ENCODE assay signal across 7 mouse cellular contexts in the genomic region with DNA sequence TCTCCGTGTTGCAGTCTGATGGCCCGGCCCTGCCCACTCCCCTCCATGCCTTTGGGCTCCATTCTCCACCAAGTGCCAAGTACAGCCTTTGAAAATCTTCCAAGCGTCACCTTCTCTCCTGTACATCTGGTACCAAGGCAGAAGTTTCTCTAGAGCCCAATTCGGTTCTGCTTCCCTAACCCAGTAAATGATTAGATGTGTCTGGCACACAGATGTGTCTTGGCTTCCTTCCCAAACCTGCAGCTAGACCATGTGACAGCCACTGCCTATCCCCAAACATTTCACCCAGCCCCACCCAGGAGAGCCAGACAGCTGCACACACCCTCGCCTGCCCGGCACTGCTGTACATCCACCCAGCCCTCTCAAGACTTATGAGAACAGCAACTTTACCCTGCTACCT. TPM values are rescaled to one million over a fixed set of nuclear protein-coding genes. Genes with fewer than 3 reads are reported as not detected.
DNase-seq lines count a peak whose midpoint lies in the region; ATAC-seq and TF ChIP-seq lines count a peak whose summit lies in the region.

No protein-coding gene starts in this region.

- H3K9ac ChIP-seq in midbrain, postnatal 0 days (replicated peaks; ENCODE audit: low read length, poor library complexity, severe bottlenecking): no peak overlapping the region
- no peak overlapping the region for H3K9ac ChIP-seq in midbrain, embryonic 13.5 days (replicated peaks)
- no peak overlapping the region for H3K9ac ChIP-seq in intestine, postnatal 0 days (ENCODE audit: low read depth, low read length)

- no peaks in the 10 kb centered on the region for H3K4me1 ChIP-seq in midbrain, postnatal 0 days (ENCODE audit: insufficient read depth, low read length)
- no peaks in the 10 kb centered on the region for H3K4me1 ChIP-seq in midbrain, embryonic 13.5 days (replicated peaks)
- H3K4me1 ChIP-seq in cortical plate, adult 2 months (ENCODE audit: control insufficient read depth, insufficient read depth, low read length): 0 out of 2 replicates have a peak, but pooled peaks cover 4% of the 10 kb centered on the region
- no peaks in the 10 kb centered on the region for H3K4me1 ChIP-seq in intestine, postnatal 0 days (replicated peaks; ENCODE audit: control insufficient read depth, insufficient read depth, low read length)

- no peaks in the 10 kb centered on the region for H3K9me3 ChIP-seq in midbrain, postnatal 0 days (ENCODE audit: low read length)
- H3K9me3 ChIP-seq in midbrain, embryonic 13.5 days: no peaks in the 10 kb centered on the region
- H3K9me3 ChIP-seq in intestine, postnatal 0 days (ENCODE audit: control insufficient read depth): no peaks in the 10 kb centered on the region

- peak; percentile 47 for DNase-seq in midbrain, postnatal 0 days (ENCODE audit: low spot score)
- peak; percentile 46 to 57 for DNase-seq in lung, postnatal 4 days
- DNase-seq in layer of hippocampus, postnatal 25 days (ENCODE audit: extremely low spot score in 1 of 2, low spot score in 1 of 2): no peak
- no peak for DNase-seq in cerebellum, adult 18-20 months

- no peak for TF ChIP-seq POLR2A in cortical plate, adult 2 months (IDR thresholded peaks at IDR 0.05; ENCODE audit: extremely low read depth, insufficient read depth, low read length)

- H3K36me3 ChIP-seq in midbrain, postnatal 0 days (ENCODE audit: insufficient read depth, low read length): no peaks in the 10 kb centered on the region
- no peaks in the 10 kb centered on the region for H3K36me3 ChIP-seq in midbrain, embryonic 13.5 days
- peaks cover 10% of the 10 kb centered on the region; the same call in 1 of the 2 replicates for H3K36me3 ChIP-seq in intestine, postnatal 0 days (ENCODE audit: control insufficient read depth, insufficient read depth)

- 71% methylated on average over 6 of the region's 6 CpGs for WGBS in midbrain, postnatal 0 days
- 82% methylated on average over 6 of the region's 6 CpGs for WGBS in midbrain, embryonic 13.5 days
- WGBS in intestine, postnatal 0 days: 37% methylated on average over 6 of the region's 6 CpGs

- no peak overlapping the region for H3K27ac ChIP-seq in midbrain, postnatal 0 days (ENCODE audit: low read depth, low read length)
- no peak overlapping the region for H3K27ac ChIP-seq in midbrain, embryonic 13.5 days
- H3K27ac ChIP-seq in cortical plate, adult 2 months (ENCODE audit: insufficient read depth, low read length): peak overlapping the region; percentile 53; the same call in 1 of the 2 replicates
- H3K27ac ChIP-seq in intestine, postnatal 0 days (ENCODE audit: low read depth, low read length): no peak overlapping the region

- no peak overlapping the region for H3K4me2 ChIP-seq in midbrain, postnatal 0 days (ENCODE audit: low read depth, low read length, poor library complexity, severe bottlenecking)
- no peak overlapping the region for H3K4me2 ChIP-seq in midbrain, embryonic 13.5 days (replicated peaks)
- no peak overlapping the region for H3K4me2 ChIP-seq in intestine, postnatal 0 days (replicated peaks; ENCODE audit: low read depth)

- TF ChIP-seq CTCF in midbrain, postnatal 0 days (IDR thresholded peaks at IDR 0.05): no peak
- no peak for TF ChIP-seq CTCF in cortical plate, adult 2 months (IDR thresholded peaks at IDR 0.05; ENCODE audit: extremely low read depth, insufficient read depth, low read length)
- no peak for TF ChIP-seq CTCF in intestine, postnatal 0 days (IDR thresholded peaks at IDR 0.05; ENCODE audit: low read depth)

- no peaks in the 10 kb centered on the region for H3K27me3 ChIP-seq in midbrain, postnatal 0 days (ENCODE audit: insufficient read depth, low read length)
- no peaks in the 10 kb centered on the region for H3K27me3 ChIP-seq in midbrain, embryonic 13.5 days
- no peaks in the 10 kb centered on the region for H3K27me3 ChIP-seq in intestine, postnatal 0 days (replicated peaks; ENCODE audit: control insufficient read depth, insufficient read depth, low read length)

- no peak for ATAC-seq in midbrain, postnatal 0 days (ENCODE audit: low FRiP score)
- ATAC-seq in midbrain, embryonic 13.5 days: no peak
- ATAC-seq in intestine, postnatal 0 days: peak; percentile 58; the same call in 1 of the 2 replicates

- no peak overlapping the region for H3K4me3 ChIP-seq in midbrain, postnatal 0 days (ENCODE audit: low read depth, low read length)
- H3K4me3 ChIP-seq in midbrain, embryonic 13.5 days (replicated peaks): no peak overlapping the region
- no peak overlapping the region for H3K4me3 ChIP-seq in cortical plate, adult 2 months (ENCODE audit: insufficient read depth, low read length)
- no peak overlapping the region for H3K4me3 ChIP-seq in intestine, postnatal 0 days (ENCODE audit: low read depth, low read length)

RNA-seq across cellular contexts. Expression of gene D930048N14Rik, which starts 8.0 kb away (rescaled TPM):
- 1.0 and 1.4 TPM in 2 replicates for total RNA-seq in midbrain, postnatal 0 days (2014; rRNA removed)
- 1.2 and 1.3 TPM in 2 replicates for polyA plus RNA-seq in midbrain, postnatal 0 days (2015; fragmentation: Nextera tagmentation; extraction: Ambion mirVana)
- 0.22 and 0.26 TPM in 2 replicates for polyA plus RNA-seq in midbrain, embryonic 13.5 days (2015; fragmentation: Nextera tagmentation; extraction: Ambion mirVana)
- 5.3 and 6.0 TPM in 2 replicates for polyA plus RNA-seq in cortical plate, adult 2 months (2012; rRNA removed)
- 1.1 and 1.3 TPM in 2 replicates for polyA plus RNA-seq in intestine, postnatal 0 days (2015; fragmentation: Nextera tagmentation; extraction: Ambion mirVana)
- 1 to 10 TPM; 1.2 to 1.3 TPM for total RNA-seq in layer of hippocampus, postnatal 25 days (2021)

RNA-seq across cellular contexts. Expression of gene N4bp3, which starts 8.1 kb away (rescaled TPM):
- 36.7 and 41.2 TPM in 2 replicates for total RNA-seq in midbrain, postnatal 0 days (2014; rRNA removed)
- polyA plus RNA-seq in midbrain, postnatal 0 days (2015; fragmentation: Nextera tagmentation; extraction: Ambion mirVana): 24.7 and 26.8 TPM in 2 replicates
- 8.0 and 8.3 TPM in 2 replicates for polyA plus RNA-seq in midbrain, embryonic 13.5 days (2015; fragmentation: Nextera tagmentation; extraction: Ambion mirVana)
- 9.1 and 10.2 TPM in 2 replicates for polyA plus RNA-seq in cortical plate, adult 2 months (2012; rRNA removed)
- 8.5 and 8.8 TPM in 2 replicates for polyA plus RNA-seq in intestine, postnatal 0 days (2015; fragmentation: Nextera tagmentation; extraction: Ambion mirVana)
- 10 to 100 TPM; 12.1 to 12.4 TPM for total RNA-seq in layer of hippocampus, postnatal 25 days (2021)

RNA-seq across cellular contexts. Expression of gene Rmnd5b, which starts 23.0 kb away (rescaled TPM):
- total RNA-seq in midbrain, postnatal 0 days (2014; rRNA removed): 70.1 and 93.9 TPM in 2 replicates
- 66.0 and 72.7 TPM in 2 replicates for polyA plus RNA-seq in midbrain, postnatal 0 days (2015; fragmentation: Nextera tagmentation; extraction: Ambion mirVana)
- polyA plus RNA-seq in midbrain, embryonic 13.5 days (2015; fragmentation: Nextera tagmentation; extraction: Ambion mirVana): 66.2 and 71.8 TPM in 2 replicates
- polyA plus RNA-seq in cortical plate, adult 2 months (2012; rRNA removed): 80.3 and 81.2 TPM in 2 replicates
- polyA plus RNA-seq in intestine, postnatal 0 days (2015; fragmentation: Nextera tagmentation; extraction: Ambion mirVana): 32.4 and 34.2 TPM in 2 replicates
- total RNA-seq in layer of hippocampus, postnatal 25 days (2021): 10 to 100 TPM; 62.3 to 65.9 TPM

RNA-seq across cellular contexts. Expression of gene 0610009B22Rik, which starts 30.0 kb away (rescaled TPM):
- total RNA-seq in midbrain, postnatal 0 days (2014; rRNA removed): 22.7 and 31.8 TPM in 2 replicates
- polyA plus RNA-seq in midbrain, postnatal 0 days (2015; fragmentation: Nextera tagmentation; extraction: Ambion mirVana): 81.9 and 83.4 TPM in 2 replicates
- 115 and 117 TPM in 2 replicates for polyA plus RNA-seq in midbrain, embryonic 13.5 days (2015; fragmentation: Nextera tagmentation; extraction: Ambion mirVana)
- 37.7 and 41.1 TPM in 2 replicates for polyA plus RNA-seq in cortical plate, adult 2 months (2012; rRNA removed)
- 110 and 113 TPM in 2 replicates for polyA plus RNA-seq in intestine, postnatal 0 days (2015; fragmentation: Nextera tagmentation; extraction: Ambion mirVana)
- 10 to 100 TPM; 36.6 to 44.4 TPM for total RNA-seq in layer of hippocampus, postnatal 25 days (2021)

RNA-seq across cellular contexts. Expression of gene Nhp2, which starts 39.2 kb away (rescaled TPM):
- total RNA-seq in midbrain, postnatal 0 days (2014; rRNA removed): 36.6 and 60.3 TPM in 2 replicates
- polyA plus RNA-seq in midbrain, postnatal 0 days (2015; fragmentation: Nextera tagmentation; extraction: Ambion mirVana): 88.4 and 96.1 TPM in 2 replicates
- 104 and 110 TPM in 2 replicates for polyA plus RNA-seq in midbrain, embryonic 13.5 days (2015; fragmentation: Nextera tagmentation; extraction: Ambion mirVana)
- 73.0 and 78.5 TPM in 2 replicates for polyA plus RNA-seq in cortical plate, adult 2 months (2012; rRNA removed)
- polyA plus RNA-seq in intestine, postnatal 0 days (2015; fragmentation: Nextera tagmentation; extraction: Ambion mirVana): 98.2 and 101 TPM in 2 replicates
- total RNA-seq in layer of hippocampus, postnatal 25 days (2021): 10 to 100 TPM; 46.7 to 48.7 TPM

Comparison
In these comparisons a context has a peak if more than half of its experiments do, and no peak if none do; other contexts are left out.
1. DNase-seq: peak in midbrain, postnatal 0 days (single experiment) and lung, postnatal 4 days (2 of 2); none in layer of hippocampus, postnatal 25 days (0 of 2) and cerebellum, adult 18-20 months (0 of 2).